Mouse (Mus musculus): ENCODE measurements around the gene Tmub2. TPM values are rescaled to one million over a fixed set of nuclear protein-coding genes. Genes with fewer than 3 reads are reported as not detected.
A peak's percentile ranks its signal among the peaks of the same experiment; 100 is the strongest.

Tmub2 gene
- total and polyA plus RNA-seq, 2 experiments = 18.1 to 34.2 TPM

GRCm38 (mm10) chr11:102257514-102257913 lies 27.2 kb upstream of the Tmub2 start:
- peak; percentile 27; the same call in 1 of the 2 replicates for TF ChIP-seq CTCF (IDR thresholded peaks at IDR 0.05; ENCODE audit: low read depth, low read length)
- no peak for TF ChIP-seq POLR2A (IDR thresholded peaks at IDR 0.05; ENCODE audit: extremely low read depth, insufficient read depth, low read length)
- Histone ChIP-seq H3K36me3 (ENCODE audit: control insufficient read depth, insufficient read depth, low read length) (no peaks in the 10 kb centered on the region), H3K27ac (replicated peaks; ENCODE audit: insufficient read depth, low read depth, low read length) (no peak overlapping the region), H3K9ac (ENCODE audit: low read depth, low read length) (no peak overlapping the region), H3K4me1 (ENCODE audit: control insufficient read depth, insufficient read depth, low read length) (no peaks in the 10 kb centered on the region), H3K79me2 (ENCODE audit: control insufficient read depth, insufficient read depth, low read length) (no peaks in the 10 kb centered on the region), H3K4me3 (ENCODE audit: insufficient read depth, low read depth, low read length) (no peak overlapping the region), H3K27me3 (ENCODE audit: control insufficient read depth, insufficient read depth, low read length) (no peaks in the 10 kb centered on the region)
- WGBS = 72% methylated on average over 9 of the region's 9 CpGs
- DNase-seq (ENCODE audit: extremely low read depth, low read depth, low spot score) = no peak

GRCm38 (mm10) chr11:102258095-102258494 lies 26.6 kb upstream of the Tmub2 start:
- H3K79me2 ChIP-seq (ENCODE audit: control insufficient read depth, insufficient read depth, low read length) = no peaks in the 10 kb centered on the region
- H3K4me3 ChIP-seq (ENCODE audit: insufficient read depth, low read depth, low read length) = no peak overlapping the region
- H3K4me1 ChIP-seq (ENCODE audit: control insufficient read depth, insufficient read depth, low read length) = no peaks in the 10 kb centered on the region
- no peak overlapping the region for H3K27ac ChIP-seq (replicated peaks; ENCODE audit: insufficient read depth, low read depth, low read length)
- no peaks in the 10 kb centered on the region for H3K27me3 ChIP-seq (ENCODE audit: control insufficient read depth, insufficient read depth, low read length)
- no peak overlapping the region for H3K9ac ChIP-seq (ENCODE audit: low read depth, low read length)
- no peak for DNase-seq (ENCODE audit: extremely low read depth, low read depth, low spot score)
- WGBS = 91% methylated on average over 6 of the region's 6 CpGs
- H3K36me3 ChIP-seq (ENCODE audit: control insufficient read depth, insufficient read depth, low read length) = no peaks in the 10 kb centered on the region
- TF ChIP-seq CTCF (IDR thresholded peaks at IDR 0.05; ENCODE audit: low read depth, low read length) = no peak
- TF ChIP-seq POLR2A (IDR thresholded peaks at IDR 0.05; ENCODE audit: extremely low read depth, insufficient read depth, low read length) = no peak

GRCm38 (mm10) chr11:102258521-102258920 lies 26.2 kb upstream of the Tmub2 start:
- H3K27ac ChIP-seq (replicated peaks; ENCODE audit: insufficient read depth, low read depth, low read length) = no peak overlapping the region
- no peak overlapping the region for H3K4me3 ChIP-seq (ENCODE audit: insufficient read depth, low read depth, low read length)
- H3K9ac ChIP-seq (ENCODE audit: low read depth, low read length) = no peak overlapping the region
- H3K27me3 ChIP-seq (ENCODE audit: control insufficient read depth, insufficient read depth, low read length) = no peaks in the 10 kb centered on the region
- H3K36me3 ChIP-seq (ENCODE audit: control insufficient read depth, insufficient read depth, low read length) = no peaks in the 10 kb centered on the region
- peaks cover 3% of the 10 kb centered on the region; the same call in 1 of the 2 replicates for H3K4me1 ChIP-seq (ENCODE audit: control insufficient read depth, insufficient read depth, low read length)
- WGBS = 92% methylated on average over 3 of the region's 3 CpGs
- no peaks in the 10 kb centered on the region for H3K79me2 ChIP-seq (ENCODE audit: control insufficient read depth, insufficient read depth, low read length)
- TF ChIP-seq POLR2A (IDR thresholded peaks at IDR 0.05; ENCODE audit: extremely low read depth, insufficient read depth, low read length) (no peak), CTCF (IDR thresholded peaks at IDR 0.05; ENCODE audit: low read depth, low read length) (peak; percentile 37; the same call in 1 of the 2 replicates)
- DNase-seq (ENCODE audit: extremely low read depth, low read depth, low spot score) = no peak

GRCm38 (mm10) chr11:102263211-102263610 lies 21.5 kb upstream of the Tmub2 start:
- H3K79me2 ChIP-seq (ENCODE audit: control insufficient read depth, insufficient read depth, low read length) = no peaks in the 10 kb centered on the region
- H3K27ac ChIP-seq (replicated peaks; ENCODE audit: insufficient read depth, low read depth, low read length) = peak overlapping the region; percentile 22
- WGBS = 35% methylated on average over 7 of the region's 7 CpGs
- no peak overlapping the region for H3K9ac ChIP-seq (ENCODE audit: low read depth, low read length)
- peak; percentile 89 for DNase-seq (ENCODE audit: extremely low read depth, low read depth, low spot score)
- TF ChIP-seq POLR2A (IDR thresholded peaks at IDR 0.05; ENCODE audit: extremely low read depth, insufficient read depth, low read length) (no peak), CTCF (IDR thresholded peaks at IDR 0.05; ENCODE audit: low read depth, low read length) (no peak)
- peaks cover 7% of the 10 kb centered on the region for H3K4me1 ChIP-seq (ENCODE audit: control insufficient read depth, insufficient read depth, low read length)
- no peak overlapping the region for H3K4me3 ChIP-seq (ENCODE audit: insufficient read depth, low read depth, low read length)
- no peaks in the 10 kb centered on the region for H3K27me3 ChIP-seq (ENCODE audit: control insufficient read depth, insufficient read depth, low read length)
- no peaks in the 10 kb centered on the region for H3K36me3 ChIP-seq (ENCODE audit: control insufficient read depth, insufficient read depth, low read length)

GRCm38 (mm10) chr11:102265816-102266215 lies 18.9 kb upstream of the Tmub2 start:
- no peaks in the 10 kb centered on the region for H3K27me3 ChIP-seq (ENCODE audit: control insufficient read depth, insufficient read depth, low read length)
- DNase-seq (ENCODE audit: extremely low read depth, low read depth, low spot score) = no peak
- no peaks in the 10 kb centered on the region for H3K36me3 ChIP-seq (ENCODE audit: control insufficient read depth, insufficient read depth, low read length)
- no peaks in the 10 kb centered on the region for H3K79me2 ChIP-seq (ENCODE audit: control insufficient read depth, insufficient read depth, low read length)
- peaks cover 7% of the 10 kb centered on the region for H3K4me1 ChIP-seq (ENCODE audit: control insufficient read depth, insufficient read depth, low read length)
- WGBS = 87% methylated on average over 14 of the region's 14 CpGs
- H3K9ac ChIP-seq (ENCODE audit: low read depth, low read length) = no peak overlapping the region
- no peak overlapping the region for H3K27ac ChIP-seq (replicated peaks; ENCODE audit: insufficient read depth, low read depth, low read length)
- no peak overlapping the region for H3K4me3 ChIP-seq (ENCODE audit: insufficient read depth, low read depth, low read length)
- TF ChIP-seq POLR2A (IDR thresholded peaks at IDR 0.05; ENCODE audit: extremely low read depth, insufficient read depth, low read length) (no peak), CTCF (IDR thresholded peaks at IDR 0.05; ENCODE audit: low read depth, low read length) (no peak)

GRCm38 (mm10) chr11:102266631-102267355 lies 17.9 kb upstream of the Tmub2 start:
- no peaks in the 10 kb centered on the region for H3K36me3 ChIP-seq (ENCODE audit: control insufficient read depth, insufficient read depth, low read length)
- DNase-seq (ENCODE audit: extremely low read depth, low read depth, low spot score) = no peak
- H3K27ac ChIP-seq (replicated peaks; ENCODE audit: insufficient read depth, low read depth, low read length) = no peak overlapping the region
- WGBS = 82% methylated on average over 8 of the region's 8 CpGs
- peaks cover 7% of the 10 kb centered on the region for H3K4me1 ChIP-seq (ENCODE audit: control insufficient read depth, insufficient read depth, low read length)
- no peak overlapping the region for H3K9ac ChIP-seq (ENCODE audit: low read depth, low read length)
- no peaks in the 10 kb centered on the region for H3K79me2 ChIP-seq (ENCODE audit: control insufficient read depth, insufficient read depth, low read length)
- no peak overlapping the region for H3K4me3 ChIP-seq (ENCODE audit: insufficient read depth, low read depth, low read length)
- no peaks in the 10 kb centered on the region for H3K27me3 ChIP-seq (ENCODE audit: control insufficient read depth, insufficient read depth, low read length)
- TF ChIP-seq CTCF (IDR thresholded peaks at IDR 0.05; ENCODE audit: low read depth, low read length) (no peak; the same call in 1 of the 2 replicates), POLR2A (IDR thresholded peaks at IDR 0.05; ENCODE audit: extremely low read depth, insufficient read depth, low read length) (no peak)
